Mouse (Mus musculus): ENCODE measurements at regions not wholly inside any gene's neighbourhood (a gene's known extent, or its start where the extent isn't known, plus 50 kb on each side); places are given as distances from the start of the nearest gene placed in this dataset.

DNA sequence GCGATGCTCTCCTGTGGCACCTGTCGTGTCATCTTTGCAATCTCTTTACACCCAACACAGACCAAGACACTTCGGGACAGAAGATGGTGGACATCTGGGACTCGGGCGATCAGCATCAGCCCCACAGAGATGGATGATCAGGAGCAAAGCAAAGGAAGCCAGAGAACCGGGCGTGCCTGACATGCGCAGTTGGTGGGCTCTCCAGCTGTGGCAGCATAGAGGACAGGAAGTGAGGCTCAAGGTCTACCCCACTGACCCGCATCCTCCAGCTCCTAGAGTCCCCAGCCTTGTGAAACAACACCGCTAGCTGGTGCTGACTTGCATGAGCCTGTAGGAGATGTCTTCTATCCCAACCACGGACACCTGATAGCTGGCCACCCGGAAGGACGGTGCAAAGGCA, 312.9 kb upstream of the Prox1 start:
- no peak overlapping the region for H3K9ac ChIP-seq (ENCODE audit: low read depth, low read length)
- no peaks in the 10 kb centered on the region for H3K9me3 ChIP-seq (replicated peaks; ENCODE audit: control insufficient read depth, low read length)
- H3K4me1 ChIP-seq (ENCODE audit: control insufficient read depth, low read depth, low read length): no peaks in the 10 kb centered on the region
- 66% methylated on average over 13 of the region's 13 CpGs for WGBS (ENCODE audit: insufficient replicate concordance)
- H3K27ac ChIP-seq (ENCODE audit: low read length): no peak overlapping the region
- no peaks in the 10 kb centered on the region for H3K27me3 ChIP-seq (ENCODE audit: control insufficient read depth, insufficient read depth, low read depth, low read length)
- no peak for ATAC-seq (ENCODE audit: low read depth)
- no peaks in the 10 kb centered on the region for H3K36me3 ChIP-seq (ENCODE audit: control insufficient read depth, insufficient read depth)
- no peak overlapping the region for H3K4me3 ChIP-seq (ENCODE audit: low read depth, low read length)
- no peak overlapping the region for H3K4me2 ChIP-seq (ENCODE audit: low read depth, low read length)

DNA sequence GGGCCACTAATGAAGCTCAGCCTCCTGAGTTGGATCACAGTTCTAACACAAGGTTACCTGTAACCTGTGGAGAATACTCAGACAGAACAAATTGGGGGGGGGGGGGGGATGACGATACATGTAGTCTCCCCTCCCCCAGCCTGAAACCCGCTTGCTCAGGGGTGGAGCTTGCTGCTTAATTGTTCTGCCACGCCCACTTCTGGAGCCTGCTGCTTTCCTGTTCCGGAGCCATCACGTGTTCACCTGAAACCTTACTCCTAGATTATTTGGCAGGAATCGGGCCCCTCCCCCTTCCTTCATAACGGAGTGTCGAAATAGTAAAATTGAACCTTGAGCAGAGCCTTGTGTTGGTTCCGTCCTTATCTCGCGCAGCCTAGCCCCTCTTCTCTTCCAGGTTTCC, 310.6 kb upstream of the Prox1 start:
- Histone ChIP-seq H3K27me3 (ENCODE audit: control insufficient read depth, insufficient read depth, low read depth, low read length) (no peaks in the 10 kb centered on the region), H3K9me3 (replicated peaks; ENCODE audit: control insufficient read depth, low read length) (no peaks in the 10 kb centered on the region), H3K4me1 (ENCODE audit: control insufficient read depth, low read depth, low read length) (no peaks in the 10 kb centered on the region), H3K27ac (ENCODE audit: low read length) (no peak overlapping the region), H3K4me2 (ENCODE audit: low read depth, low read length) (no peak overlapping the region), H3K9ac (ENCODE audit: low read depth, low read length) (no peak overlapping the region), H3K36me3 (ENCODE audit: control insufficient read depth, insufficient read depth) (no peaks in the 10 kb centered on the region), H3K4me3 (ENCODE audit: low read depth, low read length) (no peak overlapping the region)
- ATAC-seq (ENCODE audit: low read depth): no peak
- 57% methylated on average over 11 of the region's 11 CpGs for WGBS (ENCODE audit: insufficient replicate concordance)

DNA sequence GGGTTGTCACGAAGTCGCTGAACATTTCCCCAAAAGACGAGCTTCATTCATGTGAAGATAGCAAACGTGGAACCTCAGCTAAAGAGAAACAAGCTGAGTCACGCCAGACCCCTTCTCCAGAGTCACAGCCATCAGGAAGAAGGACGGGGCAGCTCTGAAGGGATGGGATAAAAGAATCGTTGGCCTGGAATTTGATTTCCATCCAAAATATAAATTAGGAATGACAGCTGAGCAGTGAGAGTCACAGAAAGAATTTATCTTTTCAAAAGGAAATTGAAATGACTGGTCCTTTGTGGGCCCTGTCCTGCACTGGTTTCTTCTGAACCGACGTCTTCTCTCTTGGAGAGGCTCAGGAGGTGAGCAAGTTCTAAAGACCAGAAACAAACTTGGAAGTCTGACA, 310.1 kb upstream of the Prox1 start:
- Histone ChIP-seq H3K9ac (ENCODE audit: low read depth, low read length) (no peak overlapping the region), H3K9me3 (replicated peaks; ENCODE audit: control insufficient read depth, low read length) (no peaks in the 10 kb centered on the region), H3K36me3 (ENCODE audit: control insufficient read depth, insufficient read depth) (no peaks in the 10 kb centered on the region), H3K4me1 (ENCODE audit: control insufficient read depth, low read depth, low read length) (no peaks in the 10 kb centered on the region), H3K4me2 (ENCODE audit: low read depth, low read length) (no peak overlapping the region), H3K27me3 (ENCODE audit: control insufficient read depth, insufficient read depth, low read depth, low read length) (no peaks in the 10 kb centered on the region), H3K27ac (ENCODE audit: low read length) (no peak overlapping the region), H3K4me3 (ENCODE audit: low read depth, low read length) (no peak overlapping the region)
- no peak for ATAC-seq (ENCODE audit: low read depth)
- WGBS (ENCODE audit: insufficient replicate concordance): 49% methylated on average over 9 of the region's 9 CpGs

DNA sequence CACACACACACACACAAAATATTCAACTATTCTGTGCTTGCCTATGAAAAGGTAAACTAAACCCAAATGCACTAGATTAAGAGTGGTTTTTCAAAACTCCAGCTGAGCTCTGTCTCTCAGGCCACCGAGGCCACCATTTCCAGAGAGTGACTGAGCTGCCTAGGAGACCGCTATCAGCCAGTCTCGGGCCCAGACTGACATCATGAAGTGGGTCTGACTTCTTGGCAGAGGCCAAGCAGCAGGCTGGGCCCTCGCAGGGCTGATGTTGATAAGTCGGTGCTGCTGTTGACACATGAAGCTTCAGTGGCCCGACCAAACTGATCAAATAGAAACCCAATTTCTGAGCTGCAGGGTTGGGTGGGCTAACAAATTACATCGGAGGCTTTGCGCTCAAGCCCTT, 302.2 kb upstream of the Prox1 start:
- ATAC-seq (ENCODE audit: low read depth): no peak
- whole genome bisulfite sequencing (ENCODE audit: insufficient replicate concordance): 57% methylated on average over 8 of the region's 8 CpGs
- no peak overlapping the region for H3K9ac ChIP-seq (ENCODE audit: low read depth, low read length)

DNA sequence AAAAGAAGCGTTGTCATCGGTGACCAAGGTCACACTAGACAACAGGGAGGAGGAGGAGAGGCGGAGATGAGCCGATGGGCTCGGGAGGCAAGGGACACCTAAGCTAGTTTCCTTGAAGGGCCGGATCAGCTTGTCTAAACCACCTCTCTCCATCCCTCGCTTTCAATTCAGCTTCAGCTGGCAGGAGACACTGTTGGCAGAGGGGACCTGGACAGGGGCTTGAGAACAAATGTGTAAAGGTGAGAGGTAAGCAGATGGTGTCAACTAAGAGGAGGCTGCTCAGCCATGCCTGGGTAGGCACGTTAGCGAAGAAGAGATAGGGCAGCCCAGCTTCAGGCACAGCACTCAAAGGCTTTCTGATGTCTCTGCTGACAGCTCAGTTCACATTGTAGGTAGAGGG, 299.8 kb upstream of the Prox1 start:
- Histone ChIP-seq H3K4me3 (ENCODE audit: low read depth, low read length) (no peak overlapping the region), H3K36me3 (ENCODE audit: control insufficient read depth, insufficient read depth) (no peaks in the 10 kb centered on the region), H3K4me2 (ENCODE audit: low read depth, low read length) (no peak overlapping the region), H3K4me1 (ENCODE audit: control insufficient read depth, low read depth, low read length) (no peaks in the 10 kb centered on the region; the same call in 1 of the 2 replicates), H3K27ac (ENCODE audit: low read length) (no peak overlapping the region), H3K27me3 (ENCODE audit: control insufficient read depth, insufficient read depth, low read depth, low read length) (no peaks in the 10 kb centered on the region), H3K9ac (ENCODE audit: low read depth, low read length) (no peak overlapping the region), H3K9me3 (replicated peaks; ENCODE audit: control insufficient read depth, low read length) (no peaks in the 10 kb centered on the region)
- ATAC-seq (ENCODE audit: low read depth): no peak
- WGBS (ENCODE audit: insufficient replicate concordance): 49% methylated on average over 9 of the region's 9 CpGs

More for the DNA sequence above, 302.2 kb upstream of the Prox1 start:
- Histone ChIP-seq H3K4me2 (ENCODE audit: low read depth, low read length) (no peak overlapping the region), H3K36me3 (ENCODE audit: control insufficient read depth, insufficient read depth) (no peaks in the 10 kb centered on the region), H3K4me1 (ENCODE audit: control insufficient read depth, low read depth, low read length) (no peaks in the 10 kb centered on the region), H3K27ac (ENCODE audit: low read length) (no peak overlapping the region), H3K4me3 (ENCODE audit: low read depth, low read length) (no peak overlapping the region), H3K27me3 (ENCODE audit: control insufficient read depth, insufficient read depth, low read depth, low read length) (no peaks in the 10 kb centered on the region), H3K9me3 (replicated peaks; ENCODE audit: control insufficient read depth, low read length) (no peaks in the 10 kb centered on the region)

DNA sequence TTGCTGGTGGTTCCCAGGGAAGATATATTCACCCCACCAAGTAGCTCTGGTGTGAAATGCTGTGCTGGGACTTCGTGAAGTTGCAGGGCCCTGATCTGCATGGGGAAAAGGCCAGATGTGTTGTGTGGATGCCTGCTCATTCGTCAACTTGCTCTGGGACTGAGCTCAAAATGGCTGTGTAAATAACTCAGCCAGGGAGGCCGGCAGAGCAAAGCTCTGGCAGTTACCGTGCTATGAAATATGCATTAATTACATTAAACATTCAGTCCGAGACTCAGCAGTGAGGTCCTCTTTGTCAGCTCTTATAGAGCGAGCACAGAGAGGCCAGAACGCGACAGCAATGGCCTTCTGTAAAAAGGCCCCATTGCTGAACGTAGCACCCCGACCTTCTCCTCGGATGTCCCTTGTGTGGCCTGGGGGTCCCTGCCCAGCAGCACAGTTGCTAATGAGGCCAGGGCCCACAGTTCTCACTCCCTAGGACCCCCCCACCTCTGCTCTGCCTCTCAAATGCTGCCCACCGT, 287.1 kb upstream of the Prox1 start:
- H3K27me3 ChIP-seq (ENCODE audit: control insufficient read depth, insufficient read depth, low read depth, low read length): no peaks in the 10 kb centered on the region
- ATAC-seq (ENCODE audit: low read depth): no peak
- H3K9ac ChIP-seq (ENCODE audit: low read depth, low read length): no peak overlapping the region
- H3K4me1 ChIP-seq (ENCODE audit: control insufficient read depth, low read depth, low read length): peaks cover 3% of the 10 kb centered on the region
- no peak overlapping the region for H3K4me2 ChIP-seq (ENCODE audit: low read depth, low read length)
- H3K4me3 ChIP-seq (ENCODE audit: low read depth, low read length): no peak overlapping the region
- no peaks in the 10 kb centered on the region for H3K36me3 ChIP-seq (ENCODE audit: control insufficient read depth, insufficient read depth)
- H3K9me3 ChIP-seq (replicated peaks; ENCODE audit: control insufficient read depth, low read length): no peaks in the 10 kb centered on the region
- no peak overlapping the region for H3K27ac ChIP-seq (ENCODE audit: low read length)
- WGBS (ENCODE audit: insufficient replicate concordance): 61% methylated on average over 12 of the region's 12 CpGs

DNA sequence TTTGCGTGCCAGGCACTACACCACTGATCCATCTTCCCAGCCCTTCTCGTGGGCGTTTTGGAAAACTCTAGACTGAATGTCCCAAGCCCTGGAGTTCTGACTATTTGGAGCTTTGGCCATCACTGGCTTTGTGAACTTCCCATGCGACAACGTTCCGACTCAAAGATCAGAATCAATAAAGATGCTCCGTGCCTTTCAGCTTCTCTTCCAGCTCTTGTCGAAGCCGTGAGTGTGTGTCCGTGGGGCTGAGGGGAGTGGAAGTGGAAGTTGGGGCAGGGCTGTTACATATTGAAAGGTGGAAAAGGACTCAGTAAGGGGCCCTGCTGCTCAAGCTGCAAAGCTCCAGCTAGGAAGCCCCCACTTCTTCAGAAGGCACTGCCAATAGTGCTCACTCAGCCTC, 283.0 kb upstream of the Prox1 start:
- Histone ChIP-seq H3K4me2 (ENCODE audit: low read depth, low read length) (no peak overlapping the region), H3K27ac (ENCODE audit: low read length) (no peak overlapping the region), H3K9ac (ENCODE audit: low read depth, low read length) (no peak overlapping the region), H3K4me3 (ENCODE audit: low read depth, low read length) (no peak overlapping the region), H3K27me3 (ENCODE audit: control insufficient read depth, insufficient read depth, low read depth, low read length) (no peaks in the 10 kb centered on the region), H3K36me3 (ENCODE audit: control insufficient read depth, insufficient read depth) (no peaks in the 10 kb centered on the region), H3K4me1 (ENCODE audit: control insufficient read depth, low read depth, low read length) (no peaks in the 10 kb centered on the region), H3K9me3 (replicated peaks; ENCODE audit: control insufficient read depth, low read length) (no peaks in the 10 kb centered on the region)
- ATAC-seq (ENCODE audit: low read depth): no peak
- WGBS (ENCODE audit: insufficient replicate concordance): 75% methylated on average over 10 of the region's 10 CpGs

DNA sequence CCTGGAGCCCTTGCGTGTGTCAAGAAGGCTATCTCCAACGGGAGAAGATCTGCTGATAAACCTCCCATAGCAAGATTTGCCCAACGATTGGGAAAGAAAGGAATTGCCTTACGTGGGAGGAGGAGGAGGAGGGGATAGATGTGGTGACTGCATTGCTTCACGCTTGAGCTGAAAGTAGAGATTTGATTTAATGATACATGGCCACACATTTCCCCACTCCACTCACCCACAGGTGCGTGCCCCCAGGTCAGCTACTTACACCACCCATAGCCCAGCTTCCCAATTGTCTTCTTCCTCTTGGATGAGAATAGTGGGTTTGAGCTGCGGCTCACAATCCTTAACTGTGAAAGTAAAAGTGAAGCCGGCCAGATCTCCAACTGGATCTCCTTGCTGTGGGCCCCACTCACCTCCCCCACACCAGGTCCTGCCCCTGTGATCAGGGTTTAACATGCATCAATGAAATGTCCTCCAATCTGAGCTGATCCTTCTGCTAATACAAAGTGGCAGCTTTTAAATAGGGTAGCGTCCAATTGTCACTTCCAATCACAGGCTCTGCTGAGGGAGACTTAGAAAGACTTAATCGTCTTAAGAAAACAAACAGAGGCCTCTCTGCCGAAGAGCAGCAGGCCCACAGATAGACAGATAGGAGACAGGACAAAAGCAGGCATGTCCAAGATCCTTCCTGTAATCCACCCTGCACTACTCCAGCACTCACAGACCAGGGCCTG, 281.8 kb upstream of the Prox1 start:
- Histone ChIP-seq H3K27ac (ENCODE audit: low read length) (no peak overlapping the region), H3K4me3 (ENCODE audit: low read depth, low read length) (no peak overlapping the region), H3K9ac (ENCODE audit: low read depth, low read length) (no peak overlapping the region), H3K9me3 (replicated peaks; ENCODE audit: control insufficient read depth, low read length) (no peaks in the 10 kb centered on the region), H3K4me2 (ENCODE audit: low read depth, low read length) (no peak overlapping the region), H3K4me1 (ENCODE audit: control insufficient read depth, low read depth, low read length) (no peaks in the 10 kb centered on the region), H3K36me3 (ENCODE audit: control insufficient read depth, insufficient read depth) (no peaks in the 10 kb centered on the region), H3K27me3 (ENCODE audit: control insufficient read depth, insufficient read depth, low read depth, low read length) (no peaks in the 10 kb centered on the region)
- WGBS (ENCODE audit: insufficient replicate concordance): 42% methylated on average over 11 of the region's 11 CpGs
- no peak for ATAC-seq (ENCODE audit: low read depth)

DNA sequence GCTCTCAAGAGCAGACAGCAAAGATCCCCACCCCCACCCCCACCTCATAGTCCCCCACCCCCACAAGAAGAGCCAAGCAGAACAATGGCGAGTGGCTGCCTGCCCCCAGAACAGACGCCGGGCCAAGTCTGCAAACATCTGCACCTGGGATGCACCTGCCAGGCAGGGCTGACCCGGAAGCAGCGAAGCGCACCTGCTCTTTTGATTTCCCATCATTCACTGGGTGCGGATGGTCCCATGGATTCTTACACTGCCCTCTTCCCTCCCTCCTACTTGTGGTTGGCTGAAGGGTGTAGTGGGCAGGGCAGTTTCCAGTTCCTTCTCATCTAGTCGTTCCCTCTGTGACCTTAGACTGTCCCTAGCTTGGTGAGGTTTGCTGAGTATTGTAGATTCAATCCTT, 277.7 kb upstream of the Prox1 start:
- Histone ChIP-seq H3K4me3 (ENCODE audit: low read depth, low read length) (no peak overlapping the region), H3K4me2 (ENCODE audit: low read depth, low read length) (no peak overlapping the region), H3K9me3 (replicated peaks; ENCODE audit: control insufficient read depth, low read length) (no peaks in the 10 kb centered on the region), H3K27me3 (ENCODE audit: control insufficient read depth, insufficient read depth, low read depth, low read length) (no peaks in the 10 kb centered on the region), H3K9ac (ENCODE audit: low read depth, low read length) (no peak overlapping the region), H3K27ac (ENCODE audit: low read length) (no peak overlapping the region), H3K36me3 (ENCODE audit: control insufficient read depth, insufficient read depth) (no peaks in the 10 kb centered on the region), H3K4me1 (ENCODE audit: control insufficient read depth, low read depth, low read length) (no peaks in the 10 kb centered on the region)
- 16% methylated on average over 8 of the region's 8 CpGs for WGBS (ENCODE audit: insufficient replicate concordance)
- ATAC-seq (ENCODE audit: low read depth): no peak

Measured in liver, embryonic 16.5 days (tissue).